ENCODE assay signal across 9 mouse cellular contexts in the genomic region with DNA sequence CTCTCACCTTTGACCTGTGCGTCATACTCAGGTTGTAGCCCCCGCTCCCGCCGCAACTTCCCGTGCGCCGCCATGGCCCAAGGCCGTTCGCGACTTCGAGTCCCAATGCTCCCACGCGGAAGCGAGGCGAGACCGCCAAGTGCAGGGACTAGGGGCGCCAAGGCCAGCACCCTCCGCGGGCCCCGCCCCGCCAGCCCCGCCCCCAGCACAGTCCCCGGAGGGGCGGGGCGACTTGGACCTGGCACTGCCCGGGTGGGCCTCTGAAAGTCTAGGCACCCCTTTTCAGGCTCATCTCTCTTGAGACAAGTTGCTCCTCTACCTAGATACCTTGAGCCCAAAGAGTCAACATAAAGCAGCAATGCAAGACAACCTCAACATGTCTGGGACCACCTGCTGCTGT. TPM values are rescaled to one million over a fixed set of nuclear protein-coding genes. Genes with fewer than 3 reads are reported as not detected.
DNase-seq lines count a peak whose midpoint lies in the region; ATAC-seq lines count a peak whose summit lies in the region.
"Had no signal": no experiment of that assay in that cellular context is flagged by ENCODE, and none has a peak within 500 bp of the region (broad histone marks: within the 10 kb centered on the region; RNA-seq: fewer than 3 reads in every experiment).

No protein-coding gene starts in this region.

- peaks cover 4% of the 10 kb centered on the region; the same call in 1 of the 2 replicates for H3K4me1 ChIP-seq in hindbrain, embryonic 12.5 days
- H3K4me1 ChIP-seq in liver, embryonic 15.5 days (replicated peaks), result peaks cover 43% of the 10 kb centered on the region

- H3K9ac ChIP-seq in hindbrain, embryonic 12.5 days, result no peak overlapping the region
- H3K9ac ChIP-seq in liver, embryonic 15.5 days, result peak overlapping the region; percentile 37; the same call in 1 of the 2 replicates

- H3K9me3 ChIP-seq in hindbrain, embryonic 12.5 days (replicated peaks), result no peaks in the 10 kb centered on the region
- no peaks in the 10 kb centered on the region for H3K9me3 ChIP-seq in liver, embryonic 15.5 days (replicated peaks)

- H3K36me3 ChIP-seq in hindbrain, embryonic 12.5 days, result no peaks in the 10 kb centered on the region
- H3K36me3 ChIP-seq in liver, embryonic 15.5 days (replicated peaks), result no peaks in the 10 kb centered on the region

- peak; percentile 6 for DNase-seq in embryo, embryonic 9.5 days (ENCODE audit: extremely low spot score)
- no peak for DNase-seq in embryo, embryonic 10.5 days (ENCODE audit: low spot score)
- peak; percentile 47 for DNase-seq in adrenal gland, postnatal 14 days
- DNase-seq in spleen, adult 18-20 months, result peak; percentile 69 to 72
- DNase-seq in cerebellum, postnatal 14 days, result no peak

- ATAC-seq in hindbrain, embryonic 12.5 days (ENCODE audit: low FRiP score), result no peak
- 0 out of 2 replicates have a peak, but pooled peaks have one; percentile 8 for ATAC-seq in liver, embryonic 15.5 days (ENCODE audit: insufficient read depth)
- no peak for ATAC-seq in monocyte, adult 5-6 weeks (replicated peaks; ENCODE audit: insufficient number of reproducible peaks, low FRiP score, low TSS enrichment, poor library complexity, severe bottlenecking)

- no peak overlapping the region for H3K4me3 ChIP-seq in hindbrain, embryonic 12.5 days
- peak overlapping the region; percentile 49 for H3K4me3 ChIP-seq in liver, embryonic 15.5 days (replicated peaks)

- H3K27ac ChIP-seq in hindbrain, embryonic 12.5 days, result no peak overlapping the region
- peak overlapping the region; percentile 72 for H3K27ac ChIP-seq in liver, embryonic 15.5 days (replicated peaks)

- 19% methylated on average over 21 of the region's 26 CpGs for WGBS in hindbrain, embryonic 12.5 days
- WGBS in liver, embryonic 15.5 days (ENCODE audit: insufficient replicate concordance), result 12% methylated on average over 21 of the region's 26 CpGs

- peak overlapping the region; percentile 41 for H3K4me2 ChIP-seq in hindbrain, embryonic 12.5 days (replicated peaks)
- H3K4me2 ChIP-seq in liver, embryonic 15.5 days, result peak overlapping the region; percentile 74

- H3K27me3 ChIP-seq in hindbrain, embryonic 12.5 days, result peaks cover 2% of the 10 kb centered on the region; the same call in 1 of the 2 replicates
- no peaks in the 10 kb centered on the region for H3K27me3 ChIP-seq in liver, embryonic 15.5 days

RNA-seq across cellular contexts. Expression of gene Arhgap4, which starts 10.5 kb away (rescaled TPM):
- 5.0 and 16.7 TPM in 2 replicates for total RNA-seq in adrenal gland, postnatal 14 days (2021)
- polyA plus RNA-seq in hindbrain, embryonic 12.5 days (2016; fragmentation: Nextera tagmentation; extraction: Ambion mirVana), result 2.7 and 3.4 TPM in 2 replicates
- polyA plus RNA-seq in liver, embryonic 15.5 days (2015; fragmentation: Nextera tagmentation; extraction: Ambion mirVana), result 6.4 and 7.7 TPM in 2 replicates
- 164 to 232 TPM (median 166 TPM) in 3 replicates for total RNA-seq in monocyte, adult 5-6 weeks (2017)

RNA-seq across cellular contexts. Expression of gene Naa10, which starts 10.6 kb away (rescaled TPM):
- total RNA-seq in adrenal gland, postnatal 14 days (2021), result 86.3 and 103 TPM in 2 replicates
- polyA plus RNA-seq in hindbrain, embryonic 12.5 days (2016; fragmentation: Nextera tagmentation; extraction: Ambion mirVana), result 105 and 118 TPM in 2 replicates
- polyA plus RNA-seq in liver, embryonic 15.5 days (2015; fragmentation: Nextera tagmentation; extraction: Ambion mirVana), result 72.4 and 79.2 TPM in 2 replicates
- total RNA-seq in monocyte, adult 5-6 weeks (2017), result 32.0 to 50.3 TPM (median 42.9 TPM) in 3 replicates

RNA-seq across cellular contexts. Expression of gene L1cam, which starts 15.3 kb away (rescaled TPM):
- 9.3 and 16.0 TPM in 2 replicates for total RNA-seq in adrenal gland, postnatal 14 days (2021)
- polyA plus RNA-seq in hindbrain, embryonic 12.5 days (2016; fragmentation: Nextera tagmentation; extraction: Ambion mirVana), result 45.6 and 58.4 TPM in 2 replicates
- polyA plus RNA-seq in liver, embryonic 15.5 days (2015; fragmentation: Nextera tagmentation; extraction: Ambion mirVana), result 0.21 and 0.26 TPM in 2 replicates
- 59.8 to 83.7 TPM (median 81.0 TPM) in 3 replicates for total RNA-seq in monocyte, adult 5-6 weeks (2017)

RNA-seq across cellular contexts. Expression of gene Avpr2, which starts 19.3 kb away (rescaled TPM):
- total RNA-seq in adrenal gland, postnatal 14 days (2021), result not detected in 2 replicates
- polyA plus RNA-seq in hindbrain, embryonic 12.5 days (2016; fragmentation: Nextera tagmentation; extraction: Ambion mirVana), result 0.19 and 0.20 TPM in 2 replicates
- 0.05 and 0.10 TPM in 2 replicates for polyA plus RNA-seq in liver, embryonic 15.5 days (2015; fragmentation: Nextera tagmentation; extraction: Ambion mirVana)
- total RNA-seq in monocyte, adult 5-6 weeks (2017), result 0.96 to 1.9 TPM (median 1.3 TPM) in 3 replicates
- total RNA-seq: heart, postnatal 10 days had no signal

RNA-seq across cellular contexts. Expression of gene Renbp, which starts 19.5 kb away (rescaled TPM):
- 14.2 and 17.8 TPM in 2 replicates for total RNA-seq in adrenal gland, postnatal 14 days (2021)
- 19.7 and 20.3 TPM in 2 replicates for polyA plus RNA-seq in hindbrain, embryonic 12.5 days (2016; fragmentation: Nextera tagmentation; extraction: Ambion mirVana)
- polyA plus RNA-seq in liver, embryonic 15.5 days (2015; fragmentation: Nextera tagmentation; extraction: Ambion mirVana), result 19.6 and 22.6 TPM in 2 replicates
- 15.9 to 27.6 TPM (median 20.8 TPM) in 3 replicates for total RNA-seq in monocyte, adult 5-6 weeks (2017)

Comparison
In these comparisons a context has a peak if more than half of its experiments do, and no peak if none do; other contexts are left out.
1. DNase-seq: peak in embryo, embryonic 9.5 days (single experiment), adrenal gland, postnatal 14 days (single experiment) and spleen, adult 18-20 months (2 of 2); none in embryo, embryonic 10.5 days (single experiment) and cerebellum, postnatal 14 days (0 of 2).